Mouse (Mus musculus): ENCODE data around the gene Trnp1. TPM values are rescaled to one million over a fixed set of nuclear protein-coding genes. Genes with fewer than 3 reads are reported as not detected.
A peak's percentile ranks its signal among the peaks of the same experiment; 100 is the strongest.

Gene Trnp1
- polyA plus RNA-seq, 1 experiment from 2014 or later, result 4.4 TPM

DNA sequence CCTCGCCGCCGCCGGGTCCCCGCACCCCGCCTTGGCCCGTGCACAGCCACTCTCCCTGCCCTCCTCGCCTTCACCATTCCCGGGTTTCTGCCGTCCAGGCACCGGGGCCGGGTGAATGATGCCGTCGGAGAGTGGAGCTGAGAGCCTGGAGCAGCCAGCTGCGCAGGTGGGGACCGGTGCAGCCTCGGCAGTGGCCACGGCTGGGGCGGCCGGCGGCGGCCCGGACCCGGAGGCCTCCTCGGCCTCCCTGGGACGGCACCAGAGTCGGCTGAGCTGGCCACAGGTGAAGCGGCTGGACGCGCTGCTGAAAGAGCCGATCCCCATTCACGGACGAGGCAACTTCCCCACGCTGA, 18.2 kb downstream of the Trnp1 start:
- WGBS, result 5% methylated on average over 31 of the region's 34 CpGs
- TF ChIP-seq CTCF (IDR thresholded peaks at IDR 0.05; ENCODE audit: low read depth), result no peak
- TF ChIP-seq EP300 (optimal IDR thresholded peaks at IDR 0.05), result no peak
- Histone ChIP-seq H3K36me3 (ENCODE audit: control insufficient read depth, insufficient read depth, low read length) (no peaks in the 10 kb centered on the region), H3K9ac (ENCODE audit: low read length) (peak overlapping the region; percentile 63), H3K4me3 (ENCODE audit: low read depth, low read length) (peak overlapping the region; percentile 47), H3K9me3 (ENCODE audit: control insufficient read depth, low read length) (no peaks in the 10 kb centered on the region), H3K4me2 (replicated peaks; ENCODE audit: low read depth) (peak overlapping the region; percentile 60), H3K27me3 (ENCODE audit: control insufficient read depth, insufficient read depth, low read length) (no peaks in the 10 kb centered on the region), H3K4me1 (replicated peaks; ENCODE audit: control insufficient read depth, insufficient read depth) (peaks cover 6% of the 10 kb centered on the region; the same call in 1 of the 2 replicates), H3K27ac (replicated peaks) (peak overlapping the region; percentile 49; the same call in 1 of the 2 replicates)
- ATAC-seq (ENCODE audit: low FRiP score, low TSS enrichment) (no peak), DNase-seq (ENCODE audit: low spot score) (no peak)

- Histone ChIP-seq H3K4me3 (ENCODE audit: low read depth, low read length) (peak within 1 kb of the TSS; percentile 47), H3K4me2 (replicated peaks; ENCODE audit: low read depth) (peak within 1 kb of the TSS; percentile 60), H3K4me1 (replicated peaks; ENCODE audit: control insufficient read depth, insufficient read depth) (peaks cover 6% of the 10 kb centered on the region; the same call in 1 of the 2 replicates), H3K9me3 (ENCODE audit: control insufficient read depth, low read length) (no peaks in the 10 kb centered on the region), H3K27ac (replicated peaks) (peak within 1 kb of the TSS; percentile 49; the same call in 1 of the 2 replicates), H3K9ac (ENCODE audit: low read length) (peak within 1 kb of the TSS; percentile 63), H3K27me3 (ENCODE audit: control insufficient read depth, insufficient read depth, low read length) (no peaks in the 10 kb centered on the region), H3K36me3 (ENCODE audit: control insufficient read depth, insufficient read depth, low read length) (no peaks in the 10 kb centered on the region)
- DNase-seq (ENCODE audit: low spot score), result peak; percentile 100
- WGBS, result 3% methylated on average over 29 of the region's 29 CpGs
- TF ChIP-seq EP300 (optimal IDR thresholded peaks at IDR 0.05) (no peak), CTCF (IDR thresholded peaks at IDR 0.05; ENCODE audit: low read depth) (peak; percentile 97)
- ATAC-seq (ENCODE audit: low FRiP score, low TSS enrichment), result peak; percentile 98
These were observed 18.7 kb downstream of the Trnp1 start, which contains the start of gene Tent5b for GRCm38 (mm10) chr4:133479458-133480184. Tent5b (plus strand) TSS chr4:133480132.

DNA sequence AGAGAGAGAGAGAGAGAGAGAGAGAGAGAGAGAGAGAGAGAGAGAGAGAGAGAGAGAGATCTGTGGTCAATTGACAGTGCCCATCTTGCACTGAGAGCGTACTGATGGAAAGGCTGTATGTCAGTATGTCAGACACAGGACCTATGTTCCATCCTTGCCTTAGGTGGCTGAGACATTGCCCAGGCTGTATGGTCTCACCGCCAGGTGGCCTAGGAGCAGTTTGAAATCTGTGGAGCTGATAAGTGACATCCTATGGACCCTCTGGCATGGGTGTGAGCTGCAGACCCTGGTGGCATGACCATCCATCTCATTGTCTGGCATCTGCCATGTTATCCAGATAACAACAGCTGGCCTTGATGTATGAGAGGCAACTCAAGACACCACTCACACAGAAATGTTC, 24.5 kb downstream of the Trnp1 start:
- 48% methylated on average over 2 of the region's 2 CpGs for WGBS
- H3K27ac ChIP-seq (replicated peaks), result no peak overlapping the region
- H3K9ac ChIP-seq (ENCODE audit: low read length), result no peak overlapping the region
- no peaks in the 10 kb centered on the region for H3K27me3 ChIP-seq (ENCODE audit: control insufficient read depth, insufficient read depth, low read length)
- H3K4me3 ChIP-seq (ENCODE audit: low read depth, low read length), result no peak overlapping the region
- TF ChIP-seq EP300 (optimal IDR thresholded peaks at IDR 0.05), result no peak
- TF ChIP-seq CTCF (IDR thresholded peaks at IDR 0.05; ENCODE audit: low read depth), result peak; percentile 56
- DNase-seq (ENCODE audit: low spot score), result no peak
- ATAC-seq (ENCODE audit: low FRiP score, low TSS enrichment), result no peak
- no peaks in the 10 kb centered on the region for H3K36me3 ChIP-seq (ENCODE audit: control insufficient read depth, insufficient read depth, low read length)
- H3K4me1 ChIP-seq (replicated peaks; ENCODE audit: control insufficient read depth, insufficient read depth), result no peaks in the 10 kb centered on the region
- H3K9me3 ChIP-seq (ENCODE audit: control insufficient read depth, low read length), result no peaks in the 10 kb centered on the region
- no peak overlapping the region for H3K4me2 ChIP-seq (replicated peaks; ENCODE audit: low read depth)

- ATAC-seq (ENCODE audit: low FRiP score, low TSS enrichment) (no peak), DNase-seq (ENCODE audit: low spot score) (no peak)
- 82% methylated on average over 7 of the region's 7 CpGs for WGBS
- Histone ChIP-seq H3K27ac (replicated peaks) (no peak overlapping the region), H3K9me3 (ENCODE audit: control insufficient read depth, low read length) (no peaks in the 10 kb centered on the region), H3K36me3 (ENCODE audit: control insufficient read depth, insufficient read depth, low read length) (no peaks in the 10 kb centered on the region), H3K4me1 (replicated peaks; ENCODE audit: control insufficient read depth, insufficient read depth) (no peaks in the 10 kb centered on the region), H3K27me3 (ENCODE audit: control insufficient read depth, insufficient read depth, low read length) (no peaks in the 10 kb centered on the region), H3K4me2 (replicated peaks; ENCODE audit: low read depth) (no peak overlapping the region), H3K4me3 (ENCODE audit: low read depth, low read length) (no peak overlapping the region), H3K9ac (ENCODE audit: low read length) (no peak overlapping the region)
- peak; percentile 38 for TF ChIP-seq CTCF (IDR thresholded peaks at IDR 0.05; ENCODE audit: low read depth)
- no peak for TF ChIP-seq EP300 (optimal IDR thresholded peaks at IDR 0.05)
These were observed 27.1 kb downstream of the Trnp1 start for GRCm38 (mm10) chr4:133471135-133471821.

- Histone ChIP-seq H3K27ac (replicated peaks) (no peak overlapping the region), H3K4me3 (ENCODE audit: low read depth, low read length) (0 out of 2 replicates have a peak overlapping the region, but pooled peaks have one; percentile 12), H3K36me3 (ENCODE audit: control insufficient read depth, insufficient read depth, low read length) (no peaks in the 10 kb centered on the region), H3K4me2 (replicated peaks; ENCODE audit: low read depth) (peak overlapping the region; percentile 32), H3K9ac (ENCODE audit: low read length) (no peak overlapping the region), H3K4me1 (replicated peaks; ENCODE audit: control insufficient read depth, insufficient read depth) (no peaks in the 10 kb centered on the region), H3K9me3 (ENCODE audit: control insufficient read depth, low read length) (no peaks in the 10 kb centered on the region), H3K27me3 (ENCODE audit: control insufficient read depth, insufficient read depth, low read length) (no peaks in the 10 kb centered on the region)
- ATAC-seq (ENCODE audit: low FRiP score, low TSS enrichment), result peak; percentile 31; the same call in 1 of the 2 replicates
- TF ChIP-seq CTCF (IDR thresholded peaks at IDR 0.05; ENCODE audit: low read depth) (no peak), EP300 (optimal IDR thresholded peaks at IDR 0.05) (no peak)
- 16% methylated on average over 12 of the region's 12 CpGs for WGBS
- no peak for DNase-seq (ENCODE audit: low spot score)
These were observed 29.2 kb downstream of the Trnp1 start for GRCm38 (mm10) chr4:133469122-133469521.

DNA sequence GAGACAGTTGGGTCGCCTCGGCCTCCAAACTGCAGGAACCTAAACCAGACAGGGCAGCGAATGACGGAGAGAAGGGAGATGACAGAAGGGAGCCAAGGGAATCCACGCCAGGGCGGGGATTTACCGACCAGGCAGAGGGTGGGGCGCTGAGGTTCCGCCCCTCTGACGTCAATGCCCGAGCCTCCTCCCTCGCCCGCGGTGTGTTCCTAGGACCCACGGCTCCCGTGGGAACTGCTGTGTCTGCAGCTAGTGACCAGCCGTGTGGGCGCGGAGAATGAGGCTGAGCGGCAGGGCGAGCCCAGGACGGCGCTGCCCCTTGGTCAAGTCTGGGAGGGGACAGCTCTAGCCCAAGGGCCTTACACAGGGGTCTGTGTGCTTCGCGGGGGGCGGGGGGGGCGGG, 30.3 kb downstream of the Trnp1 start:
- no peak overlapping the region for H3K27ac ChIP-seq (replicated peaks)
- no peaks in the 10 kb centered on the region for H3K4me1 ChIP-seq (replicated peaks; ENCODE audit: control insufficient read depth, insufficient read depth)
- H3K4me2 ChIP-seq (replicated peaks; ENCODE audit: low read depth), result peak overlapping the region; percentile 90
- 1% methylated on average over 25 of the region's 27 CpGs for WGBS
- H3K4me3 ChIP-seq (ENCODE audit: low read depth, low read length), result peak overlapping the region; percentile 44
- DNase-seq (ENCODE audit: low spot score) (peak; percentile 87), ATAC-seq (ENCODE audit: low FRiP score, low TSS enrichment) (peak; percentile 87)
- H3K27me3 ChIP-seq (ENCODE audit: control insufficient read depth, insufficient read depth, low read length), result no peaks in the 10 kb centered on the region
- TF ChIP-seq CTCF (IDR thresholded peaks at IDR 0.05; ENCODE audit: low read depth) (no peak), EP300 (optimal IDR thresholded peaks at IDR 0.05) (no peak)
- peak overlapping the region; percentile 61 for H3K9ac ChIP-seq (ENCODE audit: low read length)
- no peaks in the 10 kb centered on the region for H3K36me3 ChIP-seq (ENCODE audit: control insufficient read depth, insufficient read depth, low read length)
- H3K9me3 ChIP-seq (ENCODE audit: control insufficient read depth, low read length), result no peaks in the 10 kb centered on the region

Measured in stomach, postnatal 0 days (tissue).